Mouse (Mus musculus) hindbrain, embryonic 13.5 days (tissue): ENCODE measurements around the gene Ednra. TPM values are rescaled to one million over a fixed set of nuclear protein-coding genes. Genes with fewer than 3 reads are reported as not detected.

Experiments used
- ATAC-seq: fragments of 200-750 bp; cut with Nextera tagmentation; 2 replicates; pipeline ENCODE4 v1.8.0; 2017; ENCODE audit warnings: moderate TSS enrichment; ENCODE audit not compliant: low FRiP score
- H3K27ac ChIP-seq: fragments of 300-500 bp; sonication (generic); 2 replicates; pipeline ENCODE4 v1.5.1; 2015; ENCODE audit warnings: inconsistent platforms, mild to moderate bottlenecking, moderate library complexity
- H3K27me3 ChIP-seq: fragments of 300-500 bp; sonication (generic); 2 replicates; pipeline ENCODE4 v1.6.1; 2015; ENCODE audit warnings: mild to moderate bottlenecking, inconsistent platforms
- H3K36me3 ChIP-seq: fragments of 300-500 bp; sonication (generic); 2 replicates; pipeline ENCODE4 v1.6.1; 2015; ENCODE audit warnings: mild to moderate bottlenecking, inconsistent platforms
- H3K4me1 ChIP-seq: fragments of 300-500 bp; sonication (generic); replicated peaks from 2 replicates; pipeline ENCODE4 v1.6.1; 2015; ENCODE audit warnings: inconsistent platforms
- H3K4me2 ChIP-seq: fragments of 300-500 bp; sonication (generic); 2 replicates; pipeline ENCODE4 v1.6.1; 2015; ENCODE audit warnings: inconsistent platforms, mild to moderate bottlenecking, moderate library complexity
- H3K4me3 ChIP-seq: fragments of 300-500 bp; sonication (generic); 2 replicates; pipeline ENCODE4 v1.5.1; 2015; ENCODE audit warnings: mild to moderate bottlenecking, inconsistent platforms
- H3K9ac ChIP-seq: fragments of 300-500 bp; sonication (generic); 2 replicates; pipeline ENCODE4 v1.6.1; 2015; ENCODE audit warnings: mild to moderate bottlenecking, inconsistent platforms
- H3K9me3 ChIP-seq: fragments of 300-500 bp; sonication (generic); 2 replicates; pipeline ENCODE4 v1.6.1; 2016; ENCODE audit warnings: inconsistent platforms
- WGBS: fragments of 180-500 bp; shearing (Covaris S2); methylation state at CpG from one replicate; pipeline ENCODE4 v1.1.7; 2015; 5-methylcytosine and 5-hydroxymethylcytosine counted together
- polyA plus RNA-seq: library from polyadenylated mRNA; unstranded; fragments of >200 nt; fragmentation: Nextera tagmentation; extraction: Ambion mirVana; gene quantifications from 2 replicates; pipeline ENCODE4 v1.2.1, GENCODE M21; 2015

The Ednra gene
- polyA plus RNA-seq, 1 experiment from 2014 or later = 7.2 TPM

DNA sequence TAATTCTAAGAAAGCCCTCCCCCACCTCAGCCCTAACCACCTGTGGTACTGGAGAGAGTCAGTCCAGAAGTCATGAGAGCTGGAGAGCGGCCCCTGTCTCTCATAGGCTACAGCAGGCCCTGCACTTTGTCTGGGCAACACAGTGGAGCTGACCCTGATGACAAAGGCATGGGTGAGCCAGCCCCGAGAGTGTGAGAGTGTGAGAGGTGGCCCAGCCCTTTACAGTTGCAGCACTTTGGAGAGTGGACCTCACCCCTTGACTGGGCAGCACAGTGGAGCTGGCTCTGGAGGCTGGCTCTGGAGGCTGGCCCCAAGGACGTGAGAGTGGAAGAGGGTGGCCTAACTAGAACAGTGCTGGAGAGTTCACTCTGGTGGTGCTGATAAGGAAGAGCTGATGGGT lies 20.2 kb upstream of the Ednra start:
- no peaks in the 10 kb centered on the region for H3K4me1 ChIP-seq
- no peaks in the 10 kb centered on the region for H3K36me3 ChIP-seq
- 90% methylated on average over 3 of the region's 3 CpGs for WGBS
- H3K27ac ChIP-seq = no peak overlapping the region
- no peaks in the 10 kb centered on the region for H3K9me3 ChIP-seq
- H3K4me3 ChIP-seq = no peak overlapping the region
- ATAC-seq = no peak
- H3K27me3 ChIP-seq = no peaks in the 10 kb centered on the region
- no peak overlapping the region for H3K9ac ChIP-seq
- no peak overlapping the region for H3K4me2 ChIP-seq

DNA sequence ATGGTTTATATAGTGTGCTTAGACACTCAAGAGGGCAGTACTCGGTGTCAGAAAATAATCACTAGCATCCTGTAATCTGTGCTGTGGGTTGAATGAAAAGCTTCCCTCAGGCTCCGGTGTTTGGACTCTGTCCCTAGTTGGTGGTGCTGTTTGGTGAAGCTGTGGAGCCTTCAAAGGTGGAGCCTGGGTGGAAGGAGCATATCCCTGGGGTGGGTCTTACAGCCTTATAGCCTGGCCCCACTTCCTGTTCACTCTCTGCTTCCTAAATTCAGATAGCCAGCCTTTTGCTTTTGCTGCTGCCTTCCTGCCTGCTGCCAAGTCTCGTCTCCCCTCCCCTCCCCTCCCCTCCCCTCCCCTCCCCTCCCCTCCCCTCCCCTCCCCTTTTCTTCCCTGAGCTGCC lies 18.1 kb upstream of the Ednra start:
- Histone ChIP-seq H3K9ac (no peak overlapping the region), H3K27me3 (no peaks in the 10 kb centered on the region), H3K4me1 (no peaks in the 10 kb centered on the region), H3K9me3 (no peaks in the 10 kb centered on the region), H3K4me3 (no peak overlapping the region), H3K27ac (no peak overlapping the region), H3K4me2 (no peak overlapping the region), H3K36me3 (no peaks in the 10 kb centered on the region)
- 64% methylated on average over 3 of the region's 3 CpGs for WGBS
- no peak for ATAC-seq

DNA sequence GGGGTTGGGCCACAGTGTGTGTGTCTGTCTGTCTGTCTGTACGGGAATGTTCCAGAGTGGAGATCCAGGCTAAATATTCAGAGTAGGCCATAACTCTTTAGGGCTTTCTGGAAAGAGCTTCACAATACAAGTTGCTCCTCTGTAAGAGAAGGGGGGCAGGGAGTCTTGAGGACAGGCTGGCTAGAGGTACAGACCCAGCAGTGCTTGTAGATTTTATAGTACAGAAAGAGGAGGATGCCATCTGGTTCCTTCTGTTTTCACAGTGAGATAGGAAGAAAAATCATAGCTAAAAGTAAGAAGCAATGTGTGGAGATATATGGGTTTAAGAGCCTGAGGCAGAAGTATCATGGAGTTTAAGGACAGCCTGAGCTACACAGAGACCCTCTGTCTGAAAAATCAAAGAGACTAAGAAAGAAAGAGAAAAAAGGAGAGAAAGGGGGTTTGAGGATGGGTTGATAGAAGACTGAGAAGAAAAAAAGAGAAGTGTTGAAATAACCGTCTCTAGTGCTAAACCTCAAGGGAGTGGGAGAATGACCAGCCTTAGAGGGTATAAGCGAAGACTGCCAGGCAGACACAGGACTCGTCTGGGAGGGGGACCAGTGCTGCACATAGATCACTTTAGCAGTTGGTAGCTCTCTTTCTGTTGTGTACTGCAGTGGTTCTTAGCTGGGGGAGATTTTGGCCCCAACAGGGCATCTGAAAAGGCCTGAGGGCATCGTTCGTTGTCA lies 16.9 kb upstream of the Ednra start:
- no peak overlapping the region for H3K4me2 ChIP-seq
- WGBS = 92% methylated on average over 6 of the region's 6 CpGs
- H3K4me3 ChIP-seq = no peak overlapping the region
- H3K9me3 ChIP-seq = no peaks in the 10 kb centered on the region
- ATAC-seq = no peak
- H3K27me3 ChIP-seq = no peaks in the 10 kb centered on the region
- no peaks in the 10 kb centered on the region for H3K4me1 ChIP-seq
- H3K27ac ChIP-seq = no peak overlapping the region
- H3K9ac ChIP-seq = no peak overlapping the region
- no peaks in the 10 kb centered on the region for H3K36me3 ChIP-seq

DNA sequence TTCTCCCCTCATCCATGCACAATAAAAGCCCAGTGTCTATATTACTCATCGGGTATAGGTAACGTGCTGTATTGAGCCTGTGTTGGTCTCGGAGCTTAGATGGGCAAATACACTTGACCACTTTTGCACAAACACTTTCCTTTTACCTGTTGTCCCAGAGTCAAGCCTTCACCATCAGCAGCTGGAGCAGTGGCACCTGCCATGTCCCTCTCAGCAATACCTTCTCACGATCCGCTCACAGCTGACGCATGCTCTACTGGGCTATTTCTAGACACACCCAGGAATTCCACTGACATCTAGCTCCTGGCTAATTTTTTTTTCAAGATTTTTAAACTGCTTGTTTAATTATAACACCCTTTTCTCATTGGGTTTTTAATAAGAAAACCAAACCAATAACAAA lies 14.2 kb upstream of the Ednra start:
- Histone ChIP-seq H3K9ac (no peak overlapping the region), H3K27ac (no peak overlapping the region), H3K4me3 (no peak overlapping the region), H3K27me3 (no peaks in the 10 kb centered on the region), H3K4me1 (no peaks in the 10 kb centered on the region), H3K9me3 (no peaks in the 10 kb centered on the region), H3K36me3 (no peaks in the 10 kb centered on the region), H3K4me2 (no peak overlapping the region)
- WGBS = 97% methylated on average over 6 of the region's 6 CpGs
- ATAC-seq = no peak

DNA sequence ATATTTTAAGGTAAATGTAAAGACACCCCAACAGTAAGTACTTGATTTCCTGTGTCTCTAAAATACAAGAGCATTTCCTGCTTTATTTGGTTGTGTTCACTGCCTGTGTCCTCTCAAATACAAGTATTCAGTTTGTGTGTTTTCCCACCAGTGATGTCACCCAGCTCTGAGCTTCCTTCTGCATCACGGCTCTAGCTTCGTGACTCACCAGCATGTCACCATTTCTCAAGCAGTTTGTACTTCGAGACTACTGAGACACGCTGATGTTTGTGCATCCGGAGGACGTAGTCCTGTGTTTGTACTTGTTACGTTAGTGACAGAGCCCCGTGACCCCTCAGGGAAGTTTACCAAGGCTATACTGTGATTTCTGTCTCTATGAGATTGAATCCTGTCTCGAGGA lies 13.1 kb upstream of the Ednra start:
- Histone ChIP-seq H3K9me3 (peaks cover 10% of the 10 kb centered on the region; the same call in 1 of the 2 replicates), H3K36me3 (no peaks in the 10 kb centered on the region), H3K4me3 (no peak overlapping the region), H3K27me3 (no peaks in the 10 kb centered on the region), H3K4me2 (no peak overlapping the region), H3K9ac (no peak overlapping the region), H3K27ac (no peak overlapping the region), H3K4me1 (no peaks in the 10 kb centered on the region)
- WGBS = 88% methylated on average over 9 of the region's 9 CpGs
- ATAC-seq = no peak

DNA sequence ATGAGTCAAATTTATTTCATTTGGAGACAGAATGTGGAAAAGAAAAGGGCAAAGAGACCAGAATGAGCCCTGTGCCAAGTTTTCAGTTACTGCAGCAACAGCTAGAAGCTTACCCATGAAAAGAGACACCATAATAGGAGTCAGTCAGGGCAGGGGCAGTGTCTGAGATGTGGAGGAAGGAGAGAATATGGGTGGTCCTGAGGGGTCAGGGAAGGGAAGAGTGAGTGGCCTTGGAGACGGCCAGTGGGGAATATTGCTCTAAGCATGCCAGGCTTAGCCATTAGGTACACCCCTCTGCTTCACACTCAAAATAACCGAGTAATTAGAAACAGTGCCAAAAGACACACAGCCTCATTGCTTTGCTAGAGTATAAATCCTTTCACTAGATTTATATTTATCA lies 9.5 kb upstream of the Ednra start:
- no peak for ATAC-seq
- Histone ChIP-seq H3K4me2 (no peak overlapping the region), H3K27me3 (no peaks in the 10 kb centered on the region), H3K4me1 (no peaks in the 10 kb centered on the region), H3K9ac (no peak overlapping the region), H3K27ac (no peak overlapping the region), H3K4me3 (no peak overlapping the region), H3K36me3 (no peaks in the 10 kb centered on the region), H3K9me3 (peaks cover 13% of the 10 kb centered on the region; the same call in 1 of the 2 replicates)
- whole genome bisulfite sequencing = 80% methylated on average over 2 of the region's 2 CpGs

DNA sequence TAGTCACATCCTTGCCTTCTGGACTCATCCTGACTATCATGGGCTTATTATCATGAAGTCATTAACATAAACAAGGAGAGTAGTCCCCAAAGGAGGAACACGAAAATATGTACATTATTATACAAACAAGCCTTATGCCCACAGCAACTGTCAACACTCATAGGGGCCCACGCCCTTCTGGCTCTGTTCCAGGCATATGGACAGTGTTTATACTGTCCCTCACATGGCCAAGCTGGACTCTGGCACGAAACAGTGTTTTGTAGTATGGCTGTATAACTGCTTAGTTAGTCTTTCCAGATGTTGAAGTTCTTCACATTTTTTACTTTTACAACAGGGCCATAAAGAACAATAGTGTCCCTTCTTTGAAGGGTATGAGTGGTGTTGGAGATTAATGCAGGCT lies 8.7 kb upstream of the Ednra start:
- 86% methylated on average over 3 of the region's 3 CpGs for WGBS
- peaks cover 13% of the 10 kb centered on the region; the same call in 1 of the 2 replicates for H3K9me3 ChIP-seq

DNA sequence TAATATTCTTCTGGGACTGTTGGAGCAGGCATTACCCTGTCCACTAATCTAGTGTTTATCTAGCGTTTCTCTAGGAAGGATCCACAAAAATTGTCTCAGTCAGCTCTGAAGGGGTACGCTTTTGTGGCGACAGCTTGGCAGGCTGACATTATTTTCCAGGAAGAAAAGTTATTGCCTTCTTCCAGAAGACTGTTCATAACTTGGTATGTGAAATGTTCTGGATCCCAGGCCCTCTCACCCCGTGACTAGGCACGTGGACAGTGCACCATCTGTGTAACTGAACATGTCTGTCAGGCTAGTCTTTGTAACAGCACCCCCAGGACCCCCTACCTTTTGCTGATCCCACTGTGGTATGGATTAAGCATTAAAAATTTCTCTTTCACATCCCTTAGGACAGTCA lies 1.1 kb upstream of the Ednra start:
- Histone ChIP-seq H3K4me2 (no peak overlapping the region), H3K36me3 (no peaks in the 10 kb centered on the region), H3K9me3 (no peaks in the 10 kb centered on the region), H3K4me1 (peaks cover 14% of the 10 kb centered on the region), H3K4me3 (no peak overlapping the region), H3K9ac (no peak overlapping the region), H3K27ac (no peak overlapping the region), H3K27me3 (0 out of 2 replicates have a peak, but pooled peaks cover 10% of the 10 kb centered on the region)
- 83% methylated on average over 5 of the region's 5 CpGs for WGBS
- no peak for ATAC-seq

More for the DNA sequence above, 8.7 kb upstream of the Ednra start:
- Histone ChIP-seq H3K27me3 (no peaks in the 10 kb centered on the region), H3K27ac (no peak overlapping the region), H3K4me3 (no peak overlapping the region), H3K4me1 (no peaks in the 10 kb centered on the region), H3K4me2 (no peak overlapping the region), H3K36me3 (no peaks in the 10 kb centered on the region), H3K9ac (no peak overlapping the region)
- no peak for ATAC-seq

DNA sequence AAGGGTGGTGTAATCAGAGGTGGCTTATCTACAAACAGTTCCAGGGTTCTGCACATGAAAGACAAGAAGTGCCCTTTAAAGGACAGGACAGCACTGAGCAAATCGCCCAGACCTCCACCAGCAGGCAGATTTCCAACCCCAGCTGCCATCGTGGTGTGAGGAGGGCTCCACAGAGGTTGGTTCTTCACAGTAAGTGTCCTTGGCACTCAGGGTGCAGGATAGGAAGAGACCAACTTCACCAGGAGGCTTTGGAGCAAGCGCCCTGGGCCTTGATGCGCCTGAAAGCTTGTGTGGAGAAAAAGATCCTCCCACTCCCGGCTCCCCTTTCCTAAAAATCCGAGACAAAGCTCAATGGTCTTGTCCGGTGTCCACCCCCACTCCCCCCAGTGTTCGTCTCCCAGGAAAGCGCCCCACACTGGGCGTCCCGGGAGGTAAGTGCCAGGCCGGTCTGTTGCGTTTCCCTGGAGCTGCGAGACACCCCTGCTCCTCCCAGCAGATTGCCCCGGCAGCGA lies 674 bp downstream of the Ednra start:
- Histone ChIP-seq H3K9me3 (no peaks in the 10 kb centered on the region), H3K4me2 (peak overlapping the region; percentile 92), H3K27me3 (0 out of 2 replicates have a peak, but pooled peaks cover 10% of the 10 kb centered on the region), H3K4me1 (peaks cover 14% of the 10 kb centered on the region), H3K27ac (peak overlapping the region; percentile 67), H3K9ac (peak overlapping the region; percentile 74), H3K4me3 (peak overlapping the region; percentile 50), H3K36me3 (no peaks in the 10 kb centered on the region)
- under 1% methylated on average over 16 of the region's 16 CpGs for WGBS
- ATAC-seq = peak; percentile 37

DNA sequence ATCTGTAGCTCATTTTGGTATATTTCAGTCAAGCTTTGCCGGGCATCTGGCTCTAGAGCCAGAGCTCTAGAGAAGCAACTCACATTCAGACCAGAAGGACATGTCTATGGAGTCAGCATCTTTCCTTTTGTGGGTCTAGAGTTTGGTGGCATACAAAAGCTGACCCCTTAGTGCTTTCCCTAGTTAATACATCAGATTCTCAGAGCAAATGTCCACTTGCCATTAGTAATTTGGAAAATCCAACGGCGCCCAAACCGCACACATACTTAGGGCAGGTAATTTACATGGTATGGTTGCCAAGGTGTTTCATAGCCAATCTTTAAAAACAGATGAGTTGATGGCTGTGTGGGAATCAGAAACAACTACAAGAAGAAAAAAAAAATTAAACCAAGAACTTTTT lies 1.2 kb downstream of the Ednra start:
- Histone ChIP-seq H3K27ac (no peak overlapping the region), H3K36me3 (no peaks in the 10 kb centered on the region), H3K9ac (no peak overlapping the region), H3K4me1 (peaks cover 14% of the 10 kb centered on the region), H3K4me3 (no peak overlapping the region; the same call in 1 of the 2 replicates), H3K27me3 (0 out of 2 replicates have a peak, but pooled peaks cover 10% of the 10 kb centered on the region), H3K4me2 (peak overlapping the region; percentile 92), H3K9me3 (no peaks in the 10 kb centered on the region)
- ATAC-seq = no peak
- WGBS = 94% methylated on average over 4 of the region's 4 CpGs

DNA sequence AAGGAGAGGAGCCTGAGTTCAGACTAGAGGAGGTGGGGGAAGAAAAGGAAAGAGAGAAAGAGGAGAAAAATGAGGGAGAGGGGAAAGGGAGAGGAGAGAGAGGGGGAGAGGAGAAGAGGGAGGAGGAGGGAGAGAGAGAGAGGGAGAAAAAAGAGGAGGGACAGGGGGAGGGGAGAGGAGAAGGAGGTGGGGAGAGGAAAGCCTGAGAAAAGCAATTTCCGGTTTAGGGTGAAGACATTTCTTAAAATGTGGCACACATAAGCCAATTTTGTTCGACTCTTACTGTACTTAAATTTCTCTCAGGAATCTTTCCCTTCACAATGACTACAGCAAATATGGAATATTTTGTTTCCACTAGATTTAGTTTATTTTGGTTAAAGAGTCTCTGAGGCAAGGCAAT lies 5.3 kb downstream of the Ednra start:
- Histone ChIP-seq H3K9me3 (no peaks in the 10 kb centered on the region), H3K9ac (no peak overlapping the region), H3K4me1 (peaks cover 7% of the 10 kb centered on the region), H3K27ac (no peak overlapping the region), H3K27me3 (0 out of 2 replicates have a peak, but pooled peaks cover 4% of the 10 kb centered on the region), H3K4me2 (no peak overlapping the region), H3K4me3 (no peak overlapping the region), H3K36me3 (no peaks in the 10 kb centered on the region)
- no peak for ATAC-seq
- 79% methylated on average over 2 of the region's 2 CpGs for WGBS

DNA sequence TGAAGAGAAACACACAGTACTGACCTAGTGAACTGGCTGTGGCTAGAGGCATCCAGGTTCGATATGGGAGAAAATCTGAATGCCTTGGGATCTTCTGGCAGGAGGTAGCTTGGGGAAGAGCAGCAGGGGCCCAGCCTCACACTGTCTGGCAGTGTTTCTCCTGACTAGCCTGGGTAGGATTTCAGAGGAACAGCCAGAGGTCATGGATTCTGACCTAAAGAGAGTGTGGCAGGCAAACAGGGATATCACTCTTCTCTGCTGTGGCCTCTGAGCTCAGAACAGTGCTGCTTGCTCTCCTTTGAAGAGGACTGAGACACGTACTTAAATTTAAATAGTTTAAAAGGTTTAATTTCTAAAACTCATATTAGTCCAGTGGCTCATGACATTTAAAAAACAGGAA lies 7.2 kb downstream of the Ednra start:
- H3K36me3 ChIP-seq = no peaks in the 10 kb centered on the region
- no peak overlapping the region for H3K9ac ChIP-seq
- no peak overlapping the region for H3K4me3 ChIP-seq
- no peaks in the 10 kb centered on the region for H3K9me3 ChIP-seq
- ATAC-seq = no peak
- H3K4me2 ChIP-seq = no peak overlapping the region
- no peaks in the 10 kb centered on the region for H3K27me3 ChIP-seq
- 48% methylated on average over 2 of the region's 2 CpGs for WGBS
- H3K4me1 ChIP-seq = no peaks in the 10 kb centered on the region
- no peak overlapping the region for H3K27ac ChIP-seq

DNA sequence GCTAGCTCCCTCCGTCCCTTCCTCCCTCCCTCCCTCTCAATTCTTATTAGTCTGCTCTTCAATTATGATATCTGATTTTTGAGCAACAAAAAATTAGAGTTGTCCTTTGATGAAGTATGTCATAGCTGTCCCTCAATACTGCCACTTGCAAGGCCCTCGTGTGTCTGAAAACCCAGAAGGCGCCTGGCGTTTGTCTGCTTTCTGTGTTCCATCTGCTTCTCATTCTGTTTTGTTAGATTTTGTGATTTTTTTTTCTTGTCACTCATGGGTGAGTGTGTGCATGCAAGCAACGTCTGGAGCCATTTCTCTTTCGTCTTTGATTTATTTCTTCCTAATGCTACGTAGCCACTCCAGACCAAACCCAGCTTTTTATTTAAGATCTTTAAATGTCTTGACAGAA lies 9.8 kb downstream of the Ednra start:
- Histone ChIP-seq H3K4me1 (0 out of 2 replicates have a peak, but pooled peaks cover 6% of the 10 kb centered on the region), H3K36me3 (no peaks in the 10 kb centered on the region), H3K27me3 (no peaks in the 10 kb centered on the region), H3K4me2 (no peak overlapping the region), H3K9ac (no peak overlapping the region), H3K4me3 (no peak overlapping the region), H3K9me3 (no peaks in the 10 kb centered on the region), H3K27ac (no peak overlapping the region)
- no peak for ATAC-seq
- 74% methylated on average over 7 of the region's 7 CpGs for WGBS
